In the genomic region with DNA sequence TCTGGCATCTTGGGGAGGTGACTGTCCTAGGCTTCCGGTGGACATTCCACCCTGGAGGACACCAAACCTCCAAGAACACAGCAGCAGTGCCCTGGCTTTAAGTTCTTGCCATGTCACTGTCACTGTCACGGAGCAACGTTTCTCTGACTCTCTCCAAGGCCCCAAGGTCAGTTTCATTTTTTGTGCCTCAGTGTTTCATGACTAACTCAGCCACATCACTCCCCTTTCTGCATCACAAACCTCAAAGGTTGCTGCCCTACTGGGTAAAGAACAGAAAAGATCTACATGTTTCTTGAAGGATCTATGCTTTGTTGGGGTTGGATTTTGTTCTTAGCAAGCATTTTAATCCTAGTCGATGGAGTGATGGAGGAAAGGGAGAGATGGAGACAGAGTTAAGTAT, we compare ENCODE assay signal across 24 mouse cellular contexts.
"Had no signal": no experiment of that assay in that cellular context is flagged by ENCODE, and none has a peak within 500 bp of the region (broad histone marks: within the 10 kb centered on the region; RNA-seq: fewer than 3 reads in every experiment).

No protein-coding gene starts in this region.

- H3K4me1 ChIP-seq: hindbrain, embryonic 12.5 days had no signal

- H3K27ac ChIP-seq: gastrocnemius, adult 2 months; heart, embryonic 10.5 days; hindbrain, embryonic 10.5 days; hindbrain, embryonic 12.5 days; hindbrain, embryonic 14.5 days; layer of hippocampus, adult 2 months; limb, embryonic 10.5 days; limb, embryonic 12.5 days; liver, embryonic 12.5 days; liver, embryonic 15.5 days had no signal

- H3K36me3 ChIP-seq: heart, embryonic 10.5 days; heart, embryonic 12.5 days; hindbrain, embryonic 10.5 days; hindbrain, embryonic 12.5 days; limb, embryonic 10.5 days; limb, embryonic 12.5 days; liver, embryonic 15.5 days had no signal

- H3K9ac ChIP-seq: heart, embryonic 12.5 days; hindbrain, embryonic 12.5 days; hindbrain, embryonic 14.5 days; limb, embryonic 12.5 days; liver, embryonic 12.5 days; liver, embryonic 15.5 days had no signal

- H3K9me3 ChIP-seq: heart, embryonic 10.5 days; heart, embryonic 12.5 days; hindbrain, embryonic 10.5 days; hindbrain, embryonic 12.5 days; limb, embryonic 10.5 days; limb, embryonic 12.5 days; liver, embryonic 12.5 days; liver, embryonic 15.5 days had no signal

- H3K27me3 ChIP-seq: hindbrain, embryonic 12.5 days; limb, embryonic 12.5 days; liver, embryonic 12.5 days; liver, embryonic 15.5 days had no signal

- DNase-seq: gastrocnemius, adult 2 months; gastrocnemius, postnatal 10 days; gastrocnemius, postnatal 25 days; heart, adult 18-20 months; heart, postnatal 10 days; heart, postnatal 4 days; kidney, adult 11 months; kidney, adult 2 months; kidney, adult 9 months; kidney, postnatal 10 days; kidney, postnatal 25 days; kidney, postnatal 4 days had no signal

- ATAC-seq: hindbrain, embryonic 16.5 days; intestine, embryonic 16.5 days; liver, embryonic 12.5 days had no signal

- H3K4me3 ChIP-seq: gastrocnemius, adult 2 months; heart, embryonic 10.5 days; heart, embryonic 12.5 days; hindbrain, embryonic 10.5 days; hindbrain, embryonic 12.5 days; layer of hippocampus, adult 2 months; limb, embryonic 10.5 days; limb, embryonic 12.5 days; liver, embryonic 12.5 days; liver, embryonic 15.5 days had no signal

- H3K4me2 ChIP-seq: heart, embryonic 12.5 days; hindbrain, embryonic 12.5 days; hindbrain, embryonic 14.5 days; limb, embryonic 12.5 days; liver, embryonic 12.5 days; liver, embryonic 15.5 days had no signal
